Mouse (Mus musculus) ES-Bruce4 (cell line): ENCODE results near the gene Adcy6. TPM values are rescaled to one million over a fixed set of nuclear protein-coding genes. Genes with fewer than 3 reads are reported as not detected.

Experiments used
- H3K27ac ChIP-seq: 2 replicates; pipeline ENCODE4 v1.5.1; 2012; ENCODE audit warnings: low read length, inconsistent platforms; ENCODE audit not compliant: insufficient read depth
- H3K27me3 ChIP-seq: 2 replicates; pipeline ENCODE4 v1.6.1; 2012; ENCODE audit warnings: mild to moderate bottlenecking, low read length, inconsistent platforms; ENCODE audit not compliant: control insufficient read depth, poor library complexity, insufficient read depth, severe bottlenecking
- H3K36me3 ChIP-seq: 2 replicates; pipeline ENCODE4 v1.6.1; 2012; ENCODE audit warnings: inconsistent platforms, mild to moderate bottlenecking, low read length, moderate library complexity; ENCODE audit not compliant: control insufficient read depth, poor library complexity, insufficient read depth, severe bottlenecking
- H3K4me1 ChIP-seq: one replicate; pipeline ENCODE4 v1.8.1; 2011; ENCODE audit warnings: low read length; ENCODE audit not compliant: control insufficient read depth, insufficient read depth
- H3K4me3 ChIP-seq: 2 replicates; pipeline ENCODE4 v1.5.1; 2011; ENCODE audit warnings: low read depth, mild to moderate bottlenecking, low read length
- H3K9ac ChIP-seq: 2 replicates; pipeline ENCODE4 v1.6.1; 2012; ENCODE audit warnings: low read depth, mild to moderate bottlenecking, inconsistent platforms; ENCODE audit not compliant: poor library complexity, severe bottlenecking
- H3K9me3 ChIP-seq: replicated peaks from 2 replicates; pipeline ENCODE4 v1.6.1; 2012; ENCODE audit warnings: mild to moderate bottlenecking, low read length, inconsistent platforms; ENCODE audit not compliant: control insufficient read depth, poor library complexity, insufficient read depth, severe bottlenecking
- CTCF ChIP-seq: IDR thresholded peaks from one replicate; pipeline ENCODE4 v1.8.1; 2011; ENCODE audit warnings: low read depth, low read length
- EP300 ChIP-seq: IDR thresholded peaks from 2 replicates; pipeline ENCODE4 v1.6.1; 2011; ENCODE audit warnings: low read depth, low read length; ENCODE audit not compliant: insufficient read depth
- POLR2A ChIP-seq: IDR thresholded peaks from one replicate; pipeline ENCODE4 v1.8.1; 2011; ENCODE audit warnings: low read length; ENCODE audit not compliant: insufficient read depth
- polyA plus RNA-seq: library from polyadenylated mRNA; stranded (reverse); fragments of >200 nt; gene quantifications from 2 replicates; pipeline ENCODE4 v1.2.4, GENCODE M21; 2011; ENCODE audit warnings: low read depth; ENCODE audit not compliant: missing spikeins, insufficient read depth, insufficient read length

Adcy6 gene
- polyA plus RNA-seq, 1 experiment: 12.5 TPM

- H3K9me3 ChIP-seq: no peaks in the 10 kb centered on the region
- no peak overlapping the region for H3K4me3 ChIP-seq
- H3K27ac ChIP-seq: no peak overlapping the region
- TF ChIP-seq EP300: no peak
- no peak for TF ChIP-seq CTCF
- no peak for TF ChIP-seq POLR2A
- H3K4me1 ChIP-seq: no peaks in the 10 kb centered on the region
- H3K9ac ChIP-seq: no peak overlapping the region
- no peaks in the 10 kb centered on the region for H3K27me3 ChIP-seq
- H3K36me3 ChIP-seq: no peaks in the 10 kb centered on the region
Measured at GRCm38 (mm10) chr15:98579310-98579709, 30.6 kb downstream of the Adcy6 start.

- no peak for TF ChIP-seq POLR2A
- Histone ChIP-seq H3K36me3 (no peaks in the 10 kb centered on the region), H3K27me3 (no peaks in the 10 kb centered on the region), H3K4me3 (no peak overlapping the region), H3K27ac (no peak overlapping the region), H3K4me1 (no peaks in the 10 kb centered on the region), H3K9me3 (no peaks in the 10 kb centered on the region), H3K9ac (no peak overlapping the region)
Measured at GRCm38 (mm10) chr15:98573293-98573692, 36.6 kb downstream of the Adcy6 start.

GRCm38 (mm10) chr15:98570873-98571538 lies 38.9 kb downstream of the Adcy6 start, which contains the start of the genes Ccnt1 and 4930415O20Rik:
Gene Ccnt1 (minus strand): TSS chr15:98570923.
Gene 4930415O20Rik (plus strand): TSS chr15:98571004.
- Histone ChIP-seq H3K36me3 (peaks cover under 1% of the 10 kb centered on the region), H3K9me3 (no peaks in the 10 kb centered on the region), H3K9ac (no peak within 1 kb of the TSS), H3K27me3 (no peaks in the 10 kb centered on the region), H3K4me3 (no peak within 1 kb of the TSS), H3K4me1 (no peaks in the 10 kb centered on the region), H3K27ac (no peak within 1 kb of the TSS)
- no peak for TF ChIP-seq POLR2A
- TF ChIP-seq CTCF: no peak
- TF ChIP-seq EP300: no peak

GRCm38 (mm10) chr15:98569795-98570365 lies 40.0 kb downstream of the Adcy6 start:
- Histone ChIP-seq H3K9ac (no peak overlapping the region), H3K27me3 (no peaks in the 10 kb centered on the region), H3K9me3 (no peaks in the 10 kb centered on the region), H3K4me3 (no peak overlapping the region), H3K4me1 (no peaks in the 10 kb centered on the region), H3K27ac (no peak overlapping the region), H3K36me3 (peaks cover 12% of the 10 kb centered on the region)
- TF ChIP-seq CTCF (no peak), POLR2A (no peak), EP300 (no peak)

- H3K27me3 ChIP-seq: no peaks in the 10 kb centered on the region
- H3K9ac ChIP-seq: peak overlapping the region; percentile 86
- peaks cover 16% of the 10 kb centered on the region for H3K36me3 ChIP-seq
- TF ChIP-seq POLR2A: no peak
- no peak for TF ChIP-seq EP300
- no peak for TF ChIP-seq CTCF
- no peaks in the 10 kb centered on the region for H3K9me3 ChIP-seq
- H3K4me3 ChIP-seq: peak overlapping the region; percentile 97
- H3K4me1 ChIP-seq: no peaks in the 10 kb centered on the region
- H3K27ac ChIP-seq: peak overlapping the region; percentile 76
Measured at GRCm38 (mm10) chr15:98569216-98569615, 40.7 kb downstream of the Adcy6 start.
